Mouse (Mus musculus): Measurements from ENCODE around the gene Agr3.

Agr3 gene

DNA sequence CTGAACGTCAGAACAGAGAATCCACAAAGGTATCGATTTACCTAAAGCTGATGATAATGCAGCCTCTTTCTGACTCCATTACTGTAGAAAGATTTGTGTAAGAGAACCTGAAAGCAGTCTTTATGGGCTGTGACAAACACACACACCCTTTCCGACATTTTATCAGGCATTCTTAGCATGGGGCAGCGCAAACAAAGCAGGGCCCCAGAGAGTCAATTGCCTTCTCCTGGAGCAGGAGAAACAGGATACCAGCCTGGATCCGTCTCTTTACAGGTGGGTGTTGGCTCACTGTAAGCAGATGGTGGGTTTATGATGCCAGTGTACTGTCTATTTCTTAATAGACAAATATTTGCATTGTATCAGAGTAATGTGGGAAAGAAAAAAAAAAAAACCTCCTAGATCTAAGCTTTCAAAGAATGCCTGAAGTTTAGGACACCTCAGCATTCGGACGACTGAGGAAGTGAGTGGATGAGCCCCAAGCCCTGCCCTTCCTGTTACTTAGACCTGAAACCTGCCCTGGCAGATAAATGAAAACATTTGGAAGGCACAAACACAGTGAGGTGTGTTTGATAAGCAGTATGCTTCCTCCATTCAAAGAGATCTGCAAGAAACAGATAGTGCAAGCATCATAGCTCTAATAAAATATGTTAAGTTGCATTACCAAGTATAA, 40.8 kb downstream of the Agr3 start:
- H3K27me3 ChIP-seq (ENCODE audit: control insufficient read depth, insufficient read depth, low read length, poor library complexity, severe bottlenecking) = no peaks in the 10 kb centered on the region
- no peak for DNase-seq (ENCODE audit: low read depth, low spot score)
- no peaks in the 10 kb centered on the region for H3K36me3 ChIP-seq (ENCODE audit: control insufficient read depth, insufficient read depth, low read length, poor library complexity, severe bottlenecking)

DNA sequence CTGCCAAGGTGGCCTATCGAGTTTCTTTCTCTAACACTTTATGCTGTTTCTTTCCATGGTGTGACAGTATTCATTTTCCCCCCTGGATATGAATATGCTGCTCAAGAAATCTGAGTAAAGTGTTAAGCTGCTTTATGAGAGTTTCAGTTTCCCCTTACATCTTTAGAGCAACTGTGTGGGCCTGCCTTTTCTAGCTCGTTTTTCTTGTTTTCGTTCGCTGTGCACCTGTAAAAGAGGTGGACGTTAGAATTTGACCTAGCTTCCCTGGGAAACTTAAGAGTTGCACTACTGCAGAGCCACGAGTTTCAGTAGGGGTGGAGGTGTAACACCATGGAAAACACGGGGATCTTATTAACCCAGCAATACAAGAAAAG, 41.3 kb downstream of the Agr3 start:
- Histone ChIP-seq H3K36me3 (ENCODE audit: control insufficient read depth, insufficient read depth, low read length, poor library complexity, severe bottlenecking) (no peaks in the 10 kb centered on the region), H3K27me3 (ENCODE audit: control insufficient read depth, insufficient read depth, low read length, poor library complexity, severe bottlenecking) (no peaks in the 10 kb centered on the region)
- DNase-seq (ENCODE audit: low read depth, low spot score) = no peak

DNA sequence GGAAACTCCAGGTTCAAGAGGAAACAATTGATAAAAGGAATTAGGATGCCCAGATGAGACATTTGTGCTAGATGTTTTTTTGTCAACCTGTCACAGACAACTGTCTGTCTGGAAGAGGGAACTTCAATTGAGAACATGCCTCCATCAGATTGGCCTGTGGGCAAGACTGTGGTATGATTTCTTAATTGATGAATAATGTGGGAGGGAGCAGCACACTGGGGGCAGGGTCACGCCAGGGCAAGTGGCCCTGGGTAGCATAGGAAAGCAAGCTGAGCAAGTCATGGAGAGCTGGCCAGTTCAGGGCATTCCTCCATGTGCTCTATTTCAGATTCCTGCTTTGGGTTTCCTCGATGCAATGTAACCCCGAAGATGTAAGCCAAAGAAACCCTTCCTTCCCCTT, 50.5 kb downstream of the Agr3 start:
- Histone ChIP-seq H3K27me3 (ENCODE audit: control insufficient read depth, insufficient read depth, low read length, poor library complexity, severe bottlenecking) (no peaks in the 10 kb centered on the region), H3K36me3 (ENCODE audit: control insufficient read depth, insufficient read depth, low read length, poor library complexity, severe bottlenecking) (no peaks in the 10 kb centered on the region)
- no peak for DNase-seq (ENCODE audit: low read depth, low spot score)

DNA sequence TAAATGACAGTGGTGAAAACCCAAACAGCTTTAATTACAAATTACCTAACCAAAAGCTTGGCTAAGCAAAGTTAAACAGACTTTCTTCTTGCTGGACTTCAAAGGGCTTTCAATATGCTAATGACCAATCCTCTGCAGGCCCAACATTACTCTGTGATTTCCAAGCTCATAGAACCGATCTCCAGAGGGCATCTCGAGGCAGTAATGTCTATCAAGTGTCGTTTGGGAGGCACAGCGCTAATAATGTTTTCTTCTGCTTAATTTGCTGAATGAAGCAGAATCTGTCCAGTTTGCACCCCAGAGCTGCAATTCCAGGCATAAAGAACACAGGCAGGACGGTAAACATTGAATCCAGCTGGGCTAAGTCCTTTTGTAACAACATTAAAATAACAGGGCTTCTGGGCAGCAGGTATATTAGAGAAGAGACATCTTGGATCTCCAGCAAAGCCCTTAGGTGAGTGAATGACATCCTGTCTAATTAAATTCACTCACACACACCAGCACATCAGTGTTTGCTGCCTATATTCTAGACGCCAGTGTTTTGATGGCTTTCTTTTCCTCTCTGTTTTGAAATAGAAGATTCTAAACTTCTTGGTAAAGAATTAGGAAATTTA, 52.3 kb downstream of the Agr3 start:
- Histone ChIP-seq H3K27me3 (ENCODE audit: control insufficient read depth, insufficient read depth, low read length, poor library complexity, severe bottlenecking) (no peaks in the 10 kb centered on the region), H3K36me3 (ENCODE audit: control insufficient read depth, insufficient read depth, low read length, poor library complexity, severe bottlenecking) (no peaks in the 10 kb centered on the region)
- no peak for DNase-seq (ENCODE audit: low read depth, low spot score)

DNA sequence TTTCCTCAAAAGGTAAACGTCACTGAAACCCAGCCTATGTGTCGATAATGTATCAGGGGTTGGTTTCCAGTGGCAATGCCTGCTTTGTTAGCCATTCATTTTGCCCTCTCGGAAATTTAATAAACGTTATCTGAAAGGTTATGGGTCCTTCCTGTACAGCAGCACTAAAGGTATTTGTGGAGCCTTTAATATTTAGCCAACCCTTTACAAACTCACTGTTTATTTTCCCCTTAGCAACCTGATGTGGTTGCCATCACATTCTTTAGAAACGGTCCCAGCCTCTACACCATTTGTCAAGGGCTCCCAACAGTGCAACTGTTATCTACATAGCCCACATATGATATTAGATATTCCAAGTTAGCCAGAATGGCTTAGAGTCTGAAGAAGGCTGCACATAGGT, 54.2 kb downstream of the Agr3 start:
- no peaks in the 10 kb centered on the region for H3K27me3 ChIP-seq (ENCODE audit: control insufficient read depth, insufficient read depth, low read length, poor library complexity, severe bottlenecking)
- DNase-seq (ENCODE audit: low read depth, low spot score) = no peak
- no peaks in the 10 kb centered on the region for H3K36me3 ChIP-seq (ENCODE audit: control insufficient read depth, insufficient read depth, low read length, poor library complexity, severe bottlenecking)

DNA sequence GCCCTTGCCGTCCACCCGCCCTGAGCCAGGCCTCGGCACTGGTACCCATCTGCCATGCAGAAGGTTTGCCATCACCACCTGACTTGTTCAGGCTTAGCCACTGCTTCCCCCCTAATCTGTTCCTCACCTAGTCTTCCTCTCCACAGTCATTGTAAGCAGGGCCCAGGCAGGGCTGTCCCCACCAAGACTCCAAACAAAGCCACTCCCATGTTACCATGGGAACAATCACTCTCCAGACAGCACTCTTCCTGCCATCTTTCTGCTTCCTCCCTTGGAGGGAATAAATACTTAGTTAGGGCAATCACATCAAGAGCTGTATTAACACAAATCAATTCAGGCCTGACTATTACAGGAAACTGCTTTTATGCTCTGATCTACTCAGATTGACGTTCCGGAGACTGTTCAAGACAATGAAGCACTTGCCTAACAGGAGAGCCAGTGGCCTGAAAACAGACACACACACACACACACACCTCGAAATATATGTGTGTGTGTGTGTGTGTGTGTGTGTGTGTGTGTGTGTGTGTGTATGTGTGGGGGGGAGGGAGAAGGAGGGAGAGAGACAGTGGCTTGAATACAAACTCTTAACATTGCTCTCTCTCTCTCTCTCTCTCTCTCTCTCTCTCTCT, 56.4 kb downstream of the Agr3 start:
- no peaks in the 10 kb centered on the region for H3K27me3 ChIP-seq (ENCODE audit: control insufficient read depth, insufficient read depth, low read length, poor library complexity, severe bottlenecking)
- no peaks in the 10 kb centered on the region for H3K36me3 ChIP-seq (ENCODE audit: control insufficient read depth, insufficient read depth, low read length, poor library complexity, severe bottlenecking)
- DNase-seq (ENCODE audit: low read depth, low spot score) = no peak

DNA sequence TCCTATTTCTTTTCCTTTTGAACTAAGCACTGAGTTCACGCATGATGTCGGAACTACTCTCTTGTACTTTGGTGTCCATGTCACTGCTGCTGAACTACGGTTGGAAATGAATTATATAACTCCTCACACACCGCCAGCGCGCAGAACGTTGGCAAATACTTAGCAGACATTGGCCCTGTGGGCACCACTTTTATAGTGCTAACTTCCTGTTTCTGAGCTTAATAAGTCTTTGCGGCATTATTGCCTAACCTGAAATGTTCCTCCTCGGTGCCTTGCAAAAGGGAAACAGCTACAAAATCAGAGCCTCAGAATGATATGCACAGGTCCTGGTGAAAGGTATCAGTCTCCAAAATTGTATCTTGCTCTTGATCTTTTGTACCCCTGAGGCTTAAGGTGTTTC, 58.1 kb downstream of the Agr3 start:
- peak; percentile 55 for DNase-seq (ENCODE audit: low read depth, low spot score)
- H3K36me3 ChIP-seq (ENCODE audit: control insufficient read depth, insufficient read depth, low read length, poor library complexity, severe bottlenecking) = no peaks in the 10 kb centered on the region

DNA sequence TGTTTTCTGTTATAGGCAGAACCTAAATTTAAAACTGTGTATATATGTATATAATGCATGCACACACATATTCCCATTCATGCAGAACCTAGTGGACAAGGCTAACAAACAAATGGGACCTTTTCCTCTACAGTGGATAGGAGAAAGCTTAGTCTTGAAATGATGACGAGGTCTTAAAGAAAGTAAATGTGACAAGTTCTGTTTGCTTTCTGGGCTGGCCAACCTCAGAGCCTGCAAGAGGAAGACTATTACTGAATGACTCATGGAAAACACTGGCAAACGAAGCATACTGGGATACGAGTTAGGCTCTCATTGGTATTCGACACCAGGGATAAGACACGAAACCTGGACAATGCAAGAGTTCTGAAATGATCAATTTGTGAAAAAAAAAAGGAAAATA, 59.3 kb downstream of the Agr3 start:
- Histone ChIP-seq H3K36me3 (ENCODE audit: control insufficient read depth, insufficient read depth, low read length, poor library complexity, severe bottlenecking) (no peaks in the 10 kb centered on the region), H3K27me3 (ENCODE audit: control insufficient read depth, insufficient read depth, low read length, poor library complexity, severe bottlenecking) (no peaks in the 10 kb centered on the region)
- no peak for DNase-seq (ENCODE audit: low read depth, low spot score)

More for the DNA sequence above, 58.1 kb downstream of the Agr3 start:
- no peaks in the 10 kb centered on the region for H3K27me3 ChIP-seq (ENCODE audit: control insufficient read depth, insufficient read depth, low read length, poor library complexity, severe bottlenecking)

DNA sequence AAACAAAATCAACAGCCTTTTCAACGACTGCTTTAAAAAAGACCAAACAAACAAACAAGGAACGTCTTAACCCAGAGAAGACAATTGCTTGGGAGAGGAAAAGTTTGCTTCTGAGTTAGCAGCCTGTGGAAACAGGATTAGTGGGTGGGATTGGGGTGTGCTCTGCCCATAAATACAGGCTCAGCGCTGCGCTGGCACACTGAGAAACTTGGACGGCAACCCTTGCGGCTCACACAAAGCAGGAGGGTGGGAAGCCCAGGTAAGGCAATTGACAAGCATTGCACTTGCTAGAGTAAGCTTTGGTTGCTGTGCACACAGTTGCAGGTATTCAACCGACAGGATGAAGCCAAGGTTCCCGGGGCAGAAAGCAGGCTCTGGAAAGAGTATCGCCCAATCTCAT, 67.3 kb downstream of the Agr3 start, which contains the start of gene Agr2:
Gene Agr2 (plus strand): TSS at position 197 of the 400 bp plus-strand sequence.
- Histone ChIP-seq H3K27me3 (ENCODE audit: control insufficient read depth, insufficient read depth, low read length, poor library complexity, severe bottlenecking) (no peaks in the 10 kb centered on the region), H3K36me3 (ENCODE audit: control insufficient read depth, insufficient read depth, low read length, poor library complexity, severe bottlenecking) (no peaks in the 10 kb centered on the region)
- no peak for DNase-seq (ENCODE audit: low read depth, low spot score)

DNA sequence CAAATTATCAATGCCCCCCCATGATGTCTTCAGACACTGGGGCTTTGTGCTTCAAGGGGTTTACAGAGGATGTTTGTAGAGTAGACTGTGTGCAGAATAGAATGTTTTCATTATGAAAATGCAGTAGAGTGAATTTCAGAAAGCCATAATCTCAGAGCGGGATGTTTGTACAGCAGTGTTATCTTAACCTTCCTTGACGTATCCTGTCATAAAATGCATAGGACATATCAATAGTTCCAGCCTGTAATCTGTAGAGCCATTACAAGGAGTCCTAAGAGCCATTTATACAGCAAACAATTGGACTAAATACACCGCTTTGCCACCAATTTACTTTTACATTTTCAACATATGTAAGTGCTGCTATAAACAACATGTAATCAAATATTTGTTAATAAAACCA, 68.2 kb downstream of the Agr3 start:
- no peak for DNase-seq (ENCODE audit: low read depth, low spot score)
- no peaks in the 10 kb centered on the region for H3K36me3 ChIP-seq (ENCODE audit: control insufficient read depth, insufficient read depth, low read length, poor library complexity, severe bottlenecking)
- no peaks in the 10 kb centered on the region for H3K27me3 ChIP-seq (ENCODE audit: control insufficient read depth, insufficient read depth, low read length, poor library complexity, severe bottlenecking)

DNA sequence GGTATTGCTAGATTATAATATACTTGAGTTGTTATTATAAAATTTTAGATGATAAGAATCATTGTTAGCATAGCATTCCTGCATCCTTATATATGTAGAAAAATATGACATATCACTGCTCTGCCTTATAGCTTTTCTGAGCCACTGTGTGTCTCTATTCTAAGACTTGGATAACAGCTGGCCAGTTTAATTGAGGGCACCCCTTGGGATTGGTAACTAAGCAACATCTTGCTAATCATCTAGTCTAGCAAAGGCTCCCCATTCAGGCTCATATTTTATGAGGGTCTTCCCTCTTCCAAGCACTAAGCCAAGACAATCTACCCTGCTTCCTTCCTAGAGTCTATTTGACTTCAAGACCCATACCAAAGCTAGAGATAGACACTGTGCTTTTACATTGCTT, 68.7 kb downstream of the Agr3 start:
- DNase-seq (ENCODE audit: low read depth, low spot score) = no peak
- Histone ChIP-seq H3K36me3 (ENCODE audit: control insufficient read depth, insufficient read depth, low read length, poor library complexity, severe bottlenecking) (no peaks in the 10 kb centered on the region), H3K27me3 (ENCODE audit: control insufficient read depth, insufficient read depth, low read length, poor library complexity, severe bottlenecking) (no peaks in the 10 kb centered on the region)

DNA sequence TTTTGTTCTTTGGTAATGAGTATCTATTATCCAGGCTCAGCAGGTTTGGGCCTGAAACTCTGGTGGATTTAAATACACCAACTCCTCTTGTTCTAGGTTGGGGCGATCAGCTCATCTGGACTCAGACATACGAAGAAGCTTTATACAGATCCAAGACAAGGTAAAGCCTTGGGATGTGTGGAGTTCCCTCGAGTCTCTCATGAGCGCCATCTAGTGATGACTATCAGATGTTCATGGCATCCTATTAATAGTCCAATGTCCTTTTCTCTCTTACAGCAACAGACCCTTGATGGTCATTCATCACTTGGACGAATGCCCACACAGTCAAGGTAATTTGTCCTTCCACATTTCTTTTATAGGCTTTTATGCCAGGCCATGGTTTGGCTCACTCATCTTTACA, 70.4 kb downstream of the Agr3 start:
- no peaks in the 10 kb centered on the region for H3K36me3 ChIP-seq (ENCODE audit: control insufficient read depth, insufficient read depth, low read length, poor library complexity, severe bottlenecking)
- no peaks in the 10 kb centered on the region for H3K27me3 ChIP-seq (ENCODE audit: control insufficient read depth, insufficient read depth, low read length, poor library complexity, severe bottlenecking)
- peak; percentile 60 for DNase-seq (ENCODE audit: low read depth, low spot score)

Data from splenic B cell, adult 2 months (primary cell).